Mouse (Mus musculus): ENCODE results near the gene Wdr25. TPM values are rescaled to one million over a fixed set of nuclear protein-coding genes. Genes with fewer than 3 reads are reported as not detected.
A peak's percentile ranks its signal among the peaks of the same experiment; 100 is the strongest.

Gene Wdr25
- total and polyA plus RNA-seq, 3 experiments, result 8.7 to 10.8 TPM; not detected in 1

GRCm38 (mm10) chr12:108993046-108993445 lies 99.6 kb downstream of the Wdr25 start:
- H3K4me3 ChIP-seq (ENCODE audit: control insufficient read depth in 1 of 2, insufficient read depth in 1 of 2, low read depth in 2 of 2, low read length in 2 of 2), result no peak overlapping the region
- no peak for DNase-seq (ENCODE audit: low read depth, low spot score)
- H3K36me3 ChIP-seq (ENCODE audit: control insufficient read depth in 1 of 2, insufficient read depth in 2 of 2, low read length in 2 of 2), result no peaks in the 10 kb centered on the region
- no peak overlapping the region for H3K27ac ChIP-seq (ENCODE audit: control insufficient read depth, low read depth, low read length)
- no peaks in the 10 kb centered on the region for H3K79me2 ChIP-seq (ENCODE audit: control insufficient read depth, insufficient read depth, low read length, poor library complexity)
- no peak for TF ChIP-seq POLR2AphosphoS5 (IDR thresholded peaks at IDR 0.05; ENCODE audit: borderline replicate concordance, low read depth, low read length)
- no peak for TF ChIP-seq TBP (IDR thresholded peaks at IDR 0.05; ENCODE audit: low read depth, low read length)
- no peak for TF ChIP-seq MXI1 (IDR thresholded peaks at IDR 0.05; ENCODE audit: low read depth, low read length)
- TF ChIP-seq CTCF (IDR thresholded peaks at IDR 0.05 in 2 of 3, conservative IDR thresholded peaks at IDR 0.05 in 1 of 3; ENCODE audit: control insufficient read depth in 1 of 3, insufficient read depth in 1 of 3, low read depth in 2 of 3, low read length in 3 of 3, poor library complexity in 1 of 3, severe bottlenecking in 1 of 3), result no peak
- TF ChIP-seq ZC3H11A (IDR thresholded peaks at IDR 0.05; ENCODE audit: low read depth, low read length), result no peak
- no peak for TF ChIP-seq TCF12 (IDR thresholded peaks at IDR 0.05; ENCODE audit: low read depth, low read length)
- TF ChIP-seq POLR2A (IDR thresholded peaks at IDR 0.05; ENCODE audit: control insufficient read depth in 1 of 2, insufficient read depth in 1 of 2, low read depth in 1 of 2, low read length in 2 of 2, poor library complexity in 1 of 2), result no peak
- no peak for TF ChIP-seq USF1 (IDR thresholded peaks at IDR 0.05; ENCODE audit: low read depth, low read length)
- TF ChIP-seq MAFK (IDR thresholded peaks at IDR 0.05; ENCODE audit: borderline replicate concordance, low read depth, low read length), result no peak
- TF ChIP-seq RCOR1 (IDR thresholded peaks at IDR 0.05; ENCODE audit: low read depth, low read length), result no peak
- TF ChIP-seq BHLHE40 (IDR thresholded peaks at IDR 0.05; ENCODE audit: borderline replicate concordance, low read depth, low read length), result no peak
- no peak for TF ChIP-seq ZNF384 (IDR thresholded peaks at IDR 0.05; ENCODE audit: low read depth, low read length)
- H3K9me3 ChIP-seq (replicated peaks; ENCODE audit: insufficient read depth, low read length), result no peaks in the 10 kb centered on the region
- H3K27me3 ChIP-seq (ENCODE audit: control insufficient read depth in 1 of 2, insufficient read depth in 2 of 2, low read length in 2 of 2), result no peaks in the 10 kb centered on the region
- H3K9ac ChIP-seq (ENCODE audit: control insufficient read depth, low read depth, low read length, poor library complexity, severe bottlenecking), result no peak overlapping the region
- H3K4me1 ChIP-seq (ENCODE audit: control insufficient read depth in 1 of 2, insufficient read depth in 2 of 2, low read length in 2 of 2), result no peaks in the 10 kb centered on the region

GRCm38 (mm10) chr12:108994436-108995031 lies 101.1 kb downstream of the Wdr25 start:
- no peaks in the 10 kb centered on the region for H3K4me1 ChIP-seq (ENCODE audit: control insufficient read depth in 1 of 2, insufficient read depth in 2 of 2, low read length in 2 of 2)
- H3K9me3 ChIP-seq (replicated peaks; ENCODE audit: insufficient read depth, low read length), result no peaks in the 10 kb centered on the region
- peak; percentile 75 for TF ChIP-seq SIN3A (IDR thresholded peaks at IDR 0.05; ENCODE audit: low read length)
- no peak for TF ChIP-seq TBP (IDR thresholded peaks at IDR 0.05; ENCODE audit: low read depth, low read length)
- peak; percentile 66 for TF ChIP-seq MXI1 (IDR thresholded peaks at IDR 0.05; ENCODE audit: low read depth, low read length)
- TF ChIP-seq MEF2A (IDR thresholded peaks at IDR 0.05; ENCODE audit: extremely low read depth, insufficient replicate concordance, low read depth, low read length, poor library complexity, severe bottlenecking), result no peak
- H3K27me3 ChIP-seq (ENCODE audit: control insufficient read depth in 1 of 2, insufficient read depth in 2 of 2, low read length in 2 of 2), result no peaks in the 10 kb centered on the region
- no peak overlapping the region for H3K27ac ChIP-seq (ENCODE audit: control insufficient read depth, low read depth, low read length)
- no peaks in the 10 kb centered on the region for H3K36me3 ChIP-seq (ENCODE audit: control insufficient read depth in 1 of 2, insufficient read depth in 2 of 2, low read length in 2 of 2)
- no peak overlapping the region for H3K4me3 ChIP-seq (ENCODE audit: control insufficient read depth in 1 of 2, insufficient read depth in 1 of 2, low read depth in 2 of 2, low read length in 2 of 2)
- no peak overlapping the region for H3K9ac ChIP-seq (ENCODE audit: control insufficient read depth, low read depth, low read length, poor library complexity, severe bottlenecking)
- DNase-seq (ENCODE audit: low read depth, low spot score), result peak; percentile 65
- no peaks in the 10 kb centered on the region for H3K79me2 ChIP-seq (ENCODE audit: control insufficient read depth, insufficient read depth, low read length, poor library complexity)
